Mouse (Mus musculus) kidney, postnatal 36 days (tissue): ENCODE results near the gene Il27ra.

Experiments
- DNase-seq, 2 experiments: peaks; one replicate each; pipeline ENCODE4 v3.0.0; 2021 to 2022; ENCODE audit warnings: mixed read lengths in 2 of 2

Gene Il27ra

GRCm38 (mm10) chr8:84042066-84042947 is at the start of gene Il27ra:
Gene Il27ra (minus strand): TSS chr8:84042589.
- DNase-seq, result peak; percentile 80 to 88

- no peak for DNase-seq
These were observed 48.2 kb upstream of the Il27ra start for GRCm38 (mm10) chr8:84090585-84090984.

- no peak for DNase-seq
These were observed 46.9 kb upstream of the Il27ra start for GRCm38 (mm10) chr8:84089277-84089676.

- no peak for DNase-seq
These were observed 45.4 kb upstream of the Il27ra start for GRCm38 (mm10) chr8:84087821-84088220.

GRCm38 (mm10) chr8:84087156-84087555 is 44.8 kb upstream of the Il27ra start:
- peak; percentile 61 to 73 for DNase-seq

GRCm38 (mm10) chr8:84084341-84085115 is 42.1 kb upstream of the Il27ra start:
- peak; percentile 45 to 71 for DNase-seq

- peak; percentile 82 to 92 for DNase-seq
These were observed 41.4 kb upstream of the Il27ra start for GRCm38 (mm10) chr8:84083829-84084241.

GRCm38 (mm10) chr8:84079206-84079605 is 36.8 kb upstream of the Il27ra start:
- no peak for DNase-seq

GRCm38 (mm10) chr8:84076849-84077248 is 34.5 kb upstream of the Il27ra start:
- DNase-seq, result no peak

GRCm38 (mm10) chr8:84076412-84076811 is 34.0 kb upstream of the Il27ra start:
- no peak for DNase-seq

- no peak for DNase-seq
These were observed 31.0 kb upstream of the Il27ra start for GRCm38 (mm10) chr8:84073230-84073976.

- DNase-seq, result no peak
These were observed 29.9 kb upstream of the Il27ra start for GRCm38 (mm10) chr8:84072321-84072720.

- no peak for DNase-seq
These were observed 29.5 kb upstream of the Il27ra start for GRCm38 (mm10) chr8:84071921-84072320.

GRCm38 (mm10) chr8:84070667-84071066 is 28.3 kb upstream of the Il27ra start:
- DNase-seq, result no peak

GRCm38 (mm10) chr8:84070241-84070640 is 27.9 kb upstream of the Il27ra start:
- no peak for DNase-seq

GRCm38 (mm10) chr8:84069750-84070149 is 27.4 kb upstream of the Il27ra start:
- DNase-seq, result peak in 1 of 2 experiments; percentile 41

GRCm38 (mm10) chr8:84069169-84069568 is 26.8 kb upstream of the Il27ra start:
- DNase-seq, result peak; percentile 51 to 57

- DNase-seq, result no peak
These were observed 26.1 kb upstream of the Il27ra start for GRCm38 (mm10) chr8:84068316-84069035.

- DNase-seq, result no peak
These were observed 25.5 kb upstream of the Il27ra start for GRCm38 (mm10) chr8:84067911-84068310.

GRCm38 (mm10) chr8:84067047-84067573 is 24.7 kb upstream of the Il27ra start:
- DNase-seq, result peak; percentile 96 to 98

- DNase-seq, result peak; percentile 99 to 100
These were observed 24.0 kb upstream of the Il27ra start, which contains the start of gene Rfx1 for GRCm38 (mm10) chr8:84066291-84066930. Gene Rfx1 (plus strand): TSS chr8:84066834.
